Mouse (Mus musculus) gastrocnemius, adult 18-20 months (tissue): ENCODE measurements around the gene Prcd. TPM values are rescaled to one million over a fixed set of nuclear protein-coding genes. Genes with fewer than 3 reads are reported as not detected.
"Not testable (repeated sequence)": the region's sequence is repeated elsewhere in the genome, so short reads cannot be mapped to it uniquely, and the experiment has no call there.

ENCODE experiments used
- DNase-seq: peaks from one replicate; pipeline ENCODE4 v3.0.0; 2021; ENCODE audit warnings: low spot score
- total RNA-seq, 2 experiments: library from RNA; stranded (reverse); gene quantifications; 2 replicates each; pipeline ENCODE4 v1.2.3; 2021

Gene Prcd
- total RNA-seq, 2 experiments from 2014 or later = 0.34 to 0.50 TPM

DNA sequence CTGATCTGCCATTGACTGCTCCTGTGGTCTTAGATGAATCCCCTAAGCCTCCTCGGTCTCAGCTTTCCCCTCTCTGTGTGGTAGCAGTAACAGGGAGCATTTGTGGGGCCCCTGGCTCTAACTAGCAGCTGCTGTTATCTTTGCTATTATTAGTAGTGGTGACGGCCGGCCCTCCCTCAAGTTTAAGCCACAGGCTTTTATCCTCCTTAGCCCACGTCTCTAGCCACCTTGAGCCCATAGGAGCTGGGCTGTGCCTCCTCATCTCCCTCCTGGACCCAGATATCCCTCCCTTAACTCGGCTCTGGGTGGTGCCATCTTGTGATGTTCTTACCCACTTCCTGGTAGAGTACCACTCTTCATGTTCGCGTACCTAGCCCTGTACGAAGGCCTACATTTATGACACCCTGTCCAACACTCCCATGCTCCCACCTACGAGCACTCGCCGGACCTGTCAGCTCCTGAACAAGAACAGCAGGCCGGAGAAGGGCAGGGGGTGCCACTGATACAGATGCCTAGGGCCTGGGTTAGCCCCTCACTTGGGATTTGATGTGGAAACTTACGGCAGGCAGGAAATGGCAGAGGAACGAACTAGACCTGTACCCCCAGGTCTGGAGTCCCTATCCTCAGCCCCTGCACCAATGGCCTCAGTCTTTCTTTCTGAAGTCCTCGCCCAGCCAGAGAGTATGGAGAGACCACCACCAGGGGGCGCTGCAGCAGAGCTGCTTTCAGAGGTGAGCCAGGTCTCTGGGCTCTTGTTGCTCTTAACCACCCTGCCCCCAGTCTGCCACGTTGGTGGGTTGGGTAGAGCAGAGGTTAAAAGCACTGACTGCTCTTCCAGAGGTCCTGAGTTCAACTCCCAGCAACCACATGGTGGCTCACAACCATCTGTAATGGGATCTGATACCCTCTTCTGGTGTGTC, 28.0 kb upstream of the Prcd start:
- no peak for DNase-seq

DNA sequence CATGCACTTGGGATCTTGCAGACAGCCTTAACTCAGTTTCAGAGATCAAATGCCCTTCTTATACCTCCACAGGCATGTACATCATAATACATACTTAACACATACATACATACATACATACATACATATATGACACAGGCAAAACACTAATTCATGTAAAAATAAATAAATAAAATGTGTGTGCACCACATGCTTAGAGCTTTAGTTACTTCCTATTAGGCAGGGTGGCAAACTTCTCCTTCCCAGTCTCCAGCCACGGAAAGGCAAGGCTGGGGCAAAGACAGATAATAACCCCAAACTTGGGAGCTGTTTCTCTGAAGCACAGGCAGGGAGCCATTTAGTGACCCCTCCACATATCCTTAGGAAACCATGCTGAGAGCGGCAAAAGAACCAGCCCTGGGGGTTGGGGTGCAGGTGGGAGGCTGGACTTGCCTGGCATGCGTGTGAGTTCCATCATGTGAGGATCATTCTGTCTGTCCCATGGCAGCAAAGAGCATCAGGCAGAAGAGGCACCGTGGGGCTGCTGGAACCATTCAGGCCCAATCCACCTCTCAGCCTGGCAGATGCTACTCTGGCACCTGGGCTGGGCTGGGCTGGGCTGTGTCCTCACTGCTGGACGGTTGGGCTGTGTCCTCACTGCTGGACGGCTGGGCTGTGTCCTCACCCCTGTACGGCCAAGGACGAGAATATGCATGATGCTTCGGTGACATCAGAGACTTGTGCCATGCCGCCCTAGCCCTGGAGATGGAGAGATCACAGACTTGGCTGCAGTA, 26.8 kb upstream of the Prcd start, which contains the start of gene Rhbdf2:
Gene Rhbdf2, minus strand, starts transcription at position 721 of the 773 bp plus-strand sequence.
- no peak for DNase-seq

GRCm38 (mm10) chr11:116627072-116628020, 26.0 kb upstream of the Prcd start:
- DNase-seq = no peak

GRCm38 (mm10) chr11:116628712-116629111, 24.6 kb upstream of the Prcd start:
- peak; percentile 92 for DNase-seq

DNA sequence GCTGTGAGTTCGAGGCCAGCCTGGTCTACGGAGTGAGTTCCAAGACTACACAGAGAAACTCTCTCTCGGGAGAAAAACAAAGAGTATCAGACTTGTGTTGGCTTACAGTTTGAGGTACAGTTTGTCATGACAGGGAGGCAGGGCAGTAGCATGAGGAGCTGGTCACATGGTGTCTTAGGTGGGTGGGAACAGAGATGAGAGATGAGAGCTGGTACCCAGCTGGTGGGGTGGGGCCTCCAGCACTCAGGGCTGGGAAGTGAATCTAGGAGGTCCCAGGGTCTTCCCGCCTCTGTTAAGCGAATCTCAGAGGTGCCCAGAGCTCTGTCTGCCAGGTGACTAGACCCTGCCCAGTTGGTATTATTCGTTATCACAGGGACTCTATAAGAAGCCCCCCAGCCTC, 23.9 kb upstream of the Prcd start:
- no peak for DNase-seq

GRCm38 (mm10) chr11:116630171-116630965, 23.0 kb upstream of the Prcd start:
- DNase-seq = no peak

DNA sequence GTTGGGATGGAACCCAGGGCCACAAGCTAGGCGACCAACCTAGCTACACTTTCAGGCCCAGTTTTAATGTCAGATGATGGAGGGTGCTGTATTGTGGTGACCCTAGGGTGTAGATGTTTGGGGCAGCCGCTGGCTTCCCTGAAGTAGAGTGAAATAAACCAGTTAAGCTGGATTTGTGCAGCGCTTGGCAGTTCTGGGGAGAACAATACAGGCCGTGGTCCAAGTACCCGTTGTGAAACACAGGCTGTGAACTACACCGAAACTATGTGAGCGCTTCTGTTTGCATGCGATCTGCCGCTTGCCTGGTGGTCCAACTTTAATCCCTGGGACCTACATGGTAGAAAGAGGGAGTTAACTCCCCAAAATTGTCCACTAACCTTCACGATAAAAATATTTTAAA, 20.4 kb upstream of the Prcd start:
- DNase-seq = no peak

DNA sequence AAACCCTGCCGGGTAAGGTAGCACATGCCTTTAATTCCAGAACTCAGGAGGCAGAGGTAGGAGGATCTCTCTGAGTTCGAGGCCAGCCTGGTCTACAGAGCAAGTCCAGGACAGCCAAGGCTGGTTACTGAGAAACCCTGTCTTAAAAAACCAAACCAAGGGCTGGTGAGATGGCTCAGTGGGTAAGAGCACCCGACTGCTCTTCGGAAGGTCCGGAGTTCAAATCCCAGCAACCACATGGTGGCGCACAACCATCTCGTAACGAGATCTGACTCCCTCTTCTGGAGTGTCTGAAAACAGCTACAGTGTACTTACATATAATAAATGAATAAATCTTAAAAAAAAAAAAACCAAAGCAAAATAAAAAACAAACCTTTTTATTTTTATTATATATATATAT, 16.7 kb upstream of the Prcd start:
- not testable (repeated sequence) for DNase-seq

- no peak for DNase-seq
These were observed 12.2 kb upstream of the Prcd start for GRCm38 (mm10) chr11:116641168-116641567.

GRCm38 (mm10) chr11:116641731-116642130, 11.6 kb upstream of the Prcd start:
- no peak for DNase-seq

- peak; percentile 94 for DNase-seq
These were observed 10.4 kb upstream of the Prcd start for GRCm38 (mm10) chr11:116642681-116643578.

GRCm38 (mm10) chr11:116643579-116644224, 9.6 kb upstream of the Prcd start:
- no peak for DNase-seq

- no peak for DNase-seq
These were observed 8.9 kb upstream of the Prcd start for GRCm38 (mm10) chr11:116644225-116645112.

GRCm38 (mm10) chr11:116645446-116646110, 7.8 kb upstream of the Prcd start:
- DNase-seq = no peak

DNA sequence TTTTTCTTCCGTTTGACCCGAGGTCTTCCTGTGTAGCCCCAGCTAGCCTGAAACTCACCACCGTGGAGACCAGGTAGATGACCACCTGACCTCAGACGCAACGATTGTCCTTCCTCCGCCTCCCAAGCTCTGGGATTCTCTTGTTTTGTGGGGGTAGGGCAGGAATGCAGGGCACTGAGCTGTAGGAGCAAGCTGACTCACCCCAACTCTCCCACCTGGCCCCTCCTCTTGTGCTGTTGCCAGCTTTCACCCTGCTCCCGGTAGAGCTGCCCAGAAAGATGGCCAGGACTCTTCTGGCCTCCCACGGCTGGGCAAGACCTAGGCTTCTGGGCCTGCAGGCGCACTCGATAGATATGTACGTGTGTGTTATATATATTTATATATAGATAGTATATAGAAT, 7.2 kb upstream of the Prcd start:
- no peak for DNase-seq

- DNase-seq = no peak
These were observed 6.6 kb upstream of the Prcd start for GRCm38 (mm10) chr11:116646771-116647170.

DNA sequence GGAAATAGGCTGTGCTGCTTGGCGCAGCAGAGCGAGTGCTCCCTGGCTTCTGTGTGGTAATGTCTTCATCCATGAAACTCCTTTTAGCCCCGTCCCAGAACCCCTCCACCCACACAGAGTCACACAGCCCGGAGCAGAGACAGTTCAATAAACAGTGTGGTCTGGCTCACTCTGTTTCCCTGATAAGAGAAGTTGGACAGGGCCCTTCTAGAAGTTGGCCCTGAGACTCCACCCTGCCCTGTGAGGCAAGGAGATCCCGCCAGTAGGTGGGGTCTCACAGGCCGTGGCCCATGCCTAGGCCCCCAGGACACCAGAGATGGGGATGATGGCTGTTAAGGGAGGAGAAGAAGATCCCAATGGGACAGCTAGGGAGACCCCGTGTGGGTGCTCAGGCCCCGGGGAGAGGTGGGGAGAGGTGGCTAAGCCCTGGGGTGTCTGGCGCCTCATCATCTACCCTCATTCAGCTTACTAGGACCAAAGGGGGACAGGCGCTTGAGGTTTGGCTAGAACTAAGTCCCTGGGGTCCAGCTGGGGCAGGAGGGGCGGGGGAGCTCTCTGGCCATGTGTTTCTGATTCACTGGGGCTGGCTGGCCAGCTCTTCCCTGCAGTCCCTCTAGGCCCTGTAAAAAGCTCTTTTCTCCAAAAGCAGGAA, 5.9 kb upstream of the Prcd start:
- DNase-seq = peak; percentile 79
